Mouse (Mus musculus): ENCODE data around the gene Zc3h10. TPM values are rescaled to one million over a fixed set of nuclear protein-coding genes. Genes with fewer than 3 reads are reported as not detected.

Zc3h10 gene
- total and polyA plus RNA-seq, 2 experiments from 2014 or later: 8.1 to 24.4 TPM

GRCm38 (mm10) chr10:128516677-128517076, 30.9 kb downstream of the Zc3h10 start:
- H3K4me2 ChIP-seq (ENCODE audit: low read depth, low read length): no peak overlapping the region
- TF ChIP-seq EP300 (IDR thresholded peaks at IDR 0.05; ENCODE audit: low read depth) (no peak), CTCF (IDR thresholded peaks at IDR 0.05; ENCODE audit: low read depth) (no peak)
- H3K4me1 ChIP-seq (ENCODE audit: control insufficient read depth, insufficient read depth): no peaks in the 10 kb centered on the region
- H3K36me3 ChIP-seq (replicated peaks; ENCODE audit: control insufficient read depth, insufficient read depth, low read length): peaks cover 90% of the 10 kb centered on the region
- no peak for DNase-seq (ENCODE audit: low spot score)
- H3K27me3 ChIP-seq (ENCODE audit: control insufficient read depth, insufficient read depth, low read length): no peaks in the 10 kb centered on the region
- H3K9ac ChIP-seq (replicated peaks; ENCODE audit: low read depth, low read length): no peak overlapping the region
- 53% methylated on average over 6 of the region's 6 CpGs for WGBS
- H3K27ac ChIP-seq (ENCODE audit: low read depth): no peak overlapping the region
- H3K9me3 ChIP-seq (replicated peaks; ENCODE audit: control insufficient read depth, low read length): no peaks in the 10 kb centered on the region
- no peak for ATAC-seq (ENCODE audit: insufficient read depth, low read depth)
- no peak overlapping the region for H3K4me3 ChIP-seq (ENCODE audit: low read depth, low read length)

DNA sequence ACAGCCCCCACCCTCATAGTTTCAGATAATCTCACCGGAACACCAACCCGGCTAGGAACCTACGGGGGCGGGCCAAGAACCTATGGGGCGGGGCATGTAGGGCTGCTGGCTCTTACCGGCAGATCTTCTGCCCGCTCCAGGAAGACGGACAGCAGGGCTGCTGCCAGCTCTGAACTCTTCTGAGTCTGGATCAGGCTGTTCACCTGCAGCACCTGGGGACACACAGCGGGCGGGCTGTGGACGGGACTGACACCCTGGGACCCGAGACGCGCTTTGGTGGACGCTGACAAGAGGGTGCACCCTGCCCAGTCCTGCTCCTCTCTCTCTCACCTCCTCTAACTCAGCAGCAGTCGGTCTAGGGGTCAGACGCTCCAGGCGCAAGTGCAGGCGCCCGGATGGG, 31.5 kb downstream of the Zc3h10 start:
- DNase-seq (ENCODE audit: low spot score) (no peak), ATAC-seq (ENCODE audit: insufficient read depth, low read depth) (no peak)
- no peaks in the 10 kb centered on the region for H3K9me3 ChIP-seq (replicated peaks; ENCODE audit: control insufficient read depth, low read length)
- no peaks in the 10 kb centered on the region for H3K27me3 ChIP-seq (ENCODE audit: control insufficient read depth, insufficient read depth, low read length)
- 56% methylated on average over 20 of the region's 20 CpGs for WGBS
- TF ChIP-seq CTCF (IDR thresholded peaks at IDR 0.05; ENCODE audit: low read depth) (no peak), EP300 (IDR thresholded peaks at IDR 0.05; ENCODE audit: low read depth) (no peak)
- H3K4me1 ChIP-seq (ENCODE audit: control insufficient read depth, insufficient read depth): no peaks in the 10 kb centered on the region
- no peak overlapping the region for H3K4me2 ChIP-seq (ENCODE audit: low read depth, low read length)
- H3K36me3 ChIP-seq (replicated peaks; ENCODE audit: control insufficient read depth, insufficient read depth, low read length): peaks cover 90% of the 10 kb centered on the region
- no peak overlapping the region for H3K27ac ChIP-seq (ENCODE audit: low read depth)
- H3K4me3 ChIP-seq (ENCODE audit: low read depth, low read length): no peak overlapping the region
- H3K9ac ChIP-seq (replicated peaks; ENCODE audit: low read depth, low read length): no peak overlapping the region

DNA sequence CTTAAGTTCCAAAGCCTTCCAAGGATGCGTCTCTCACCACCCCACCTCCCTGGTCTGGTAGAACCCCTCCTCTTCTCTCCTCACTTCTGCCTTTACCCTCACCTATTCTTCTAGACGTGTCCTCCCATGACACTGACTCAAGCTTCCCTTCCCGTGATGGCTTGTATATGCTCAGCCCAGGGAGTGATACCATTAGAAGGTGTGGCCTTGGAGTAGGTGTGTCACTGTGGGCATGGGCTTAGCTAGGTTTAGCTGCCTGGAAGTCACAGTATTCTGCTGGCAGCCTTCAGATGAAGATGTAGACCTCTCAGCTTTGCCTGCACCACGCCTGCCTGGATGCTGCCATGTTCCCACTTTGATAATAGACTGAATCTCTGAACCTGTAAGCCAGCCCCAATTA, 32.5 kb downstream of the Zc3h10 start:
- no peak overlapping the region for H3K4me2 ChIP-seq (ENCODE audit: low read depth, low read length)
- H3K9me3 ChIP-seq (replicated peaks; ENCODE audit: control insufficient read depth, low read length): no peaks in the 10 kb centered on the region
- DNase-seq (ENCODE audit: low spot score) (no peak), ATAC-seq (ENCODE audit: insufficient read depth, low read depth) (no peak)
- no peak overlapping the region for H3K9ac ChIP-seq (replicated peaks; ENCODE audit: low read depth, low read length)
- no peaks in the 10 kb centered on the region for H3K27me3 ChIP-seq (ENCODE audit: control insufficient read depth, insufficient read depth, low read length)
- H3K27ac ChIP-seq (ENCODE audit: low read depth): no peak overlapping the region
- no peak overlapping the region for H3K4me3 ChIP-seq (ENCODE audit: low read depth, low read length)
- TF ChIP-seq CTCF (IDR thresholded peaks at IDR 0.05; ENCODE audit: low read depth) (no peak), EP300 (IDR thresholded peaks at IDR 0.05; ENCODE audit: low read depth) (no peak)
- H3K36me3 ChIP-seq (replicated peaks; ENCODE audit: control insufficient read depth, insufficient read depth, low read length): peaks cover 82% of the 10 kb centered on the region
- H3K4me1 ChIP-seq (ENCODE audit: control insufficient read depth, insufficient read depth): no peaks in the 10 kb centered on the region
- 84% methylated on average over 4 of the region's 4 CpGs for WGBS

DNA sequence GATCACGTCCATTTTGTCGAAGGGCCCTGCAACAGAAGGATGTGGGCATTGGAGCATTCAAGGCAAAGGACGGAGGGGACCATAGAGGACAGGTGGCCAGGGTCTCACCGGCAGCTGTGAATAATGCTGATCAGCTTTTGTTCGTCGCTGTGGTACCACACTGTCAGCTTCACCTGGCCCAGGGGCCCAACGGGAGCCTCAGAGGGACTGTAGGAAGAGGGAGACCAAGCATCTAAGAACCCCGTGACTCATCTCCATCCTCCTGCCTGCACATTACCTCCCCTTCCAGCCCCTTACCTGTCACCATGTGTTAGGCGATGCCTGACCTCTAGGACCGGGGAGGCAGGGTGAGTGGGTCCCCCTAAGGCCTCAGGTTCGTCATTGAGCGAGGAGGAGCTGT, 35.8 kb downstream of the Zc3h10 start:
- no peak for ATAC-seq (ENCODE audit: insufficient read depth, low read depth)
- Histone ChIP-seq H3K27ac (ENCODE audit: low read depth) (no peak overlapping the region), H3K4me1 (ENCODE audit: control insufficient read depth, insufficient read depth) (no peaks in the 10 kb centered on the region), H3K36me3 (replicated peaks; ENCODE audit: control insufficient read depth, insufficient read depth, low read length) (peaks cover 66% of the 10 kb centered on the region), H3K4me2 (ENCODE audit: low read depth, low read length) (no peak overlapping the region), H3K27me3 (ENCODE audit: control insufficient read depth, insufficient read depth, low read length) (no peaks in the 10 kb centered on the region), H3K9ac (replicated peaks; ENCODE audit: low read depth, low read length) (no peak overlapping the region), H3K9me3 (replicated peaks; ENCODE audit: control insufficient read depth, low read length) (no peaks in the 10 kb centered on the region), H3K4me3 (ENCODE audit: low read depth, low read length) (no peak overlapping the region)
- no peak for TF ChIP-seq EP300 (IDR thresholded peaks at IDR 0.05; ENCODE audit: low read depth)
- no peak for DNase-seq (ENCODE audit: low spot score)
- 79% methylated on average over 12 of the region's 12 CpGs for WGBS

GRCm38 (mm10) chr10:128511189-128511588, 36.4 kb downstream of the Zc3h10 start:
- no peaks in the 10 kb centered on the region for H3K27me3 ChIP-seq (ENCODE audit: control insufficient read depth, insufficient read depth, low read length)
- TF ChIP-seq CTCF (IDR thresholded peaks at IDR 0.05; ENCODE audit: low read depth) (no peak), EP300 (IDR thresholded peaks at IDR 0.05; ENCODE audit: low read depth) (no peak)
- H3K27ac ChIP-seq (ENCODE audit: low read depth): no peak overlapping the region
- no peaks in the 10 kb centered on the region for H3K9me3 ChIP-seq (replicated peaks; ENCODE audit: control insufficient read depth, low read length)
- peaks cover 61% of the 10 kb centered on the region for H3K36me3 ChIP-seq (replicated peaks; ENCODE audit: control insufficient read depth, insufficient read depth, low read length)
- H3K4me3 ChIP-seq (ENCODE audit: low read depth, low read length): no peak overlapping the region
- 92% methylated on average over 9 of the region's 9 CpGs for WGBS
- no peak overlapping the region for H3K9ac ChIP-seq (replicated peaks; ENCODE audit: low read depth, low read length)
- ATAC-seq (ENCODE audit: insufficient read depth, low read depth) (no peak), DNase-seq (ENCODE audit: low spot score) (no peak)
- H3K4me1 ChIP-seq (ENCODE audit: control insufficient read depth, insufficient read depth): no peaks in the 10 kb centered on the region
- H3K4me2 ChIP-seq (ENCODE audit: low read depth, low read length): no peak overlapping the region

GRCm38 (mm10) chr10:128510301-128510700, 37.3 kb downstream of the Zc3h10 start:
- Histone ChIP-seq H3K27ac (ENCODE audit: low read depth) (no peak overlapping the region), H3K9ac (replicated peaks; ENCODE audit: low read depth, low read length) (no peak overlapping the region), H3K27me3 (ENCODE audit: control insufficient read depth, insufficient read depth, low read length) (no peaks in the 10 kb centered on the region), H3K9me3 (replicated peaks; ENCODE audit: control insufficient read depth, low read length) (no peaks in the 10 kb centered on the region), H3K4me2 (ENCODE audit: low read depth, low read length) (no peak overlapping the region), H3K4me1 (ENCODE audit: control insufficient read depth, insufficient read depth) (no peaks in the 10 kb centered on the region), H3K4me3 (ENCODE audit: low read depth, low read length) (no peak overlapping the region), H3K36me3 (replicated peaks; ENCODE audit: control insufficient read depth, insufficient read depth, low read length) (peaks cover 53% of the 10 kb centered on the region)
- DNase-seq (ENCODE audit: low spot score) (no peak), ATAC-seq (ENCODE audit: insufficient read depth, low read depth) (no peak)
- 85% methylated on average over 11 of the region's 11 CpGs for WGBS
- no peak for TF ChIP-seq CTCF (IDR thresholded peaks at IDR 0.05; ENCODE audit: low read depth)
- TF ChIP-seq EP300 (IDR thresholded peaks at IDR 0.05; ENCODE audit: low read depth): no peak

Data from heart, postnatal 0 days (tissue).